Mouse (Mus musculus) frontal cortex, adult 2 months (tissue): ENCODE data around the gene Hist1h2bp. TPM values are rescaled to one million over a fixed set of nuclear protein-coding genes. Genes with fewer than 3 reads are reported as not detected.
"Not testable (repeated sequence)": the region's sequence is repeated elsewhere in the genome, so short reads cannot be mapped to it uniquely, and the experiment has no call there.

Source experiments
- DNase-seq, 2 experiments: peaks; one replicate each; pipeline ENCODE4 v3.0.0; 2022; ENCODE audit warnings: low spot score in 1 of 2; ENCODE audit errors: extremely low spot score in 1 of 2
- polyA plus RNA-seq: library from polyadenylated mRNA; depleted of rRNA; stranded (reverse); fragments of >200 nt; gene quantifications from 2 replicates; pipeline ENCODE4 v1.2.3, GENCODE M21; 2012; rRNA removed

Hist1h2bp gene
- polyA plus RNA-seq, 1 experiment, result 0.32 TPM

DNA sequence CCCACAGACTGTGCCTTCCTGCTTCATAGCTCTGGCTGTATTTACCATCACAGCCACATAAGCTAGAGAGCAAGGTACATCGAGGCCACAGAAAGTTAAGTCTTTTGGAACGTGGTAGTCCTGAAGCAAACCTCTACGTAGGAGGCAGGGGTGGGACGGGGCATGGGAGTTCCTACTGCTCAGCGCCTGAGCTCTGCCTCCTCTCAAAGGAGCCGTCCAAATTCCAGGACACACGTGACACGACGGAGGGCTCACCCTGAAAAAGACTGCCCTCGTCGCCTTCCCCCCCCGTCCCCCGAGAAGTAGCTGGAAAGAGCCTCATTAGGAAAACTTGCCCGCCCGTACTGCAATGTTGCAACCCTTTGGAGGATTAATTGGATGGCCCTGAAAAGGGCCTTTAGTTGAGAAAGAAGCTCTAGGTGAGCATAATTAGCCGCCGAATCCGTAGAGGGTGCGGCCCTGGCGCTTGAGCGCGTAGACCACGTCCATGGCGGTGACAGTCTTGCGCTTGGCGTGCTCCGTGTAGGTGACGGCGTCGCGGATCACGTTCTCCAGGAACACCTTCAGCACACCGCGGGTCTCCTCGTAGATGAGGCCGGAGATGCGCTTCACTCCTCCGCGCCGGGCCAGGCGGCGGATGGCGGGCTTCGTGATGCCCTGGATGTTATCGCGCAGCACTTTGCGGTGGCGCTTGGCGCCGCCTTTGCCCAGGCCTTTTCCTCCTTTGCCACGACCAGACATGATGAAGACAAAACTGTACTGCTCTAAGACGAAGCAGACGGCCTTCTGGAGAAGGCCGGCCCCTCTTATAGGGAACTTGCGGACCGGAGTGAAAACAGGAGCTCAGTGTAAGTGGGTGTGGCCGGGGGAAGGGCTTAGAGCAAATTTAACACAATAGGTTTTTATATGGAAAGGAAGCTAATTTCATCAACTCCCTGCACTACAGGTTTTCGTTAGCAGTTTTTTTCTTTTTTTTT is 44.4 kb downstream of the Hist1h2bp start, which contains the start of gene Hist1h4n:
Gene Hist1h4n (minus strand): TSS at position 779 of the 977 bp plus-strand sequence.
- DNase-seq, result peak in 1 of 2 experiments; percentile 60

DNA sequence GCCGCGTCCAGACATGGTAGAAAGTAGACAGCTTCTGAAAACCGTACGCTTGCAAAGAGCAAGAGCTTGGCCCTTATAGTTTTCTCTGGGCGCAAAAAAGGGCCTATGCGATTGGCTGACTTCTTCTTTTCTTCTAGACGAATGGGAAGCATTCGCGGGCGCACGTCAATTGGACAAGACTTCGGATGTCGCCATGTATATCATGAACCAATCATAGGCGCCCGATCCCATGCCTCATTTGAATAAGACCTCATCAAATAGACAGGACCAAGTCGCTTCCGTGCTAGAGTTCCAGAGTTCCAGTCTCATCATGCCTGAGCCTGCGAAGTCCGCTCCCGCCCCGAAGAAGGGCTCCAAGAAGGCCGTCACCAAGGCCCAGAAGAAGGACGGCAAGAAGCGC is 46.2 kb downstream of the Hist1h2bp start, which contains the start of the genes Hist1h2ap and Hist1h2br:
Gene Hist1h2ap (minus strand): TSS at position 47 of the 400 bp plus-strand sequence.
Gene Hist1h2br (plus strand): TSS at position 283 of the 400 bp plus-strand sequence.
- DNase-seq, result not testable (repeated sequence)

Other genes starting within 250 kb of the Hist1h2bp start
- not detected in 2 replicates for gene Olfr1366, start 244.7 kb upstream of the Hist1h2bp start, polyA plus RNA-seq
- gene Olfr1535, start 227.6 kb upstream of the Hist1h2bp start, polyA plus RNA-seq, result not detected in 2 replicates
- gene Olfr1364, start 205.7 kb upstream of the Hist1h2bp start, polyA plus RNA-seq, result 0.29 TPM in 1 of 2 replicates, not detected in the other
- gene Olfr1362, start 173.4 kb upstream of the Hist1h2bp start, polyA plus RNA-seq, result not detected in 2 replicates
- not detected in 2 replicates for gene Olfr11, start 144.9 kb upstream of the Hist1h2bp start, polyA plus RNA-seq
- gene Olfr1361, start 124.1 kb upstream of the Hist1h2bp start, polyA plus RNA-seq, result not detected in 2 replicates
- not detected in 2 replicates for gene Olfr1360, start 110.1 kb upstream of the Hist1h2bp start, polyA plus RNA-seq
- gene Olfr1359, start 89.3 kb upstream of the Hist1h2bp start, polyA plus RNA-seq, result not detected in 2 replicates
- not detected in 2 replicates for gene Hist1h2bl, start 71.3 kb upstream of the Hist1h2bp start, polyA plus RNA-seq
- 1.2 and 1.5 TPM in 2 replicates for gene Hist1h2ai, start 71.0 kb upstream of the Hist1h2bp start, polyA plus RNA-seq
- 1.8 TPM in 2 replicates for gene Hist1h3h, start 69.8 kb upstream of the Hist1h2bp start, polyA plus RNA-seq
- 0.52 and 0.80 TPM in 2 replicates for gene Hist1h2bm, start 65.4 kb upstream of the Hist1h2bp start, polyA plus RNA-seq
- 3.3 and 4.1 TPM in 2 replicates for gene Hist1h4j, start 52.4 kb upstream of the Hist1h2bp start, polyA plus RNA-seq
- gene Hist1h4k, start 37.0 kb upstream of the Hist1h2bp start, polyA plus RNA-seq, result 12.6 and 16.6 TPM in 2 replicates
- 1.1 and 1.7 TPM in 2 replicates for gene Hist1h2ak, start 33.6 kb upstream of the Hist1h2bp start, polyA plus RNA-seq
- 0.82 and 1.9 TPM in 2 replicates for gene Hist1h2bn, start 33.3 kb upstream of the Hist1h2bp start, polyA plus RNA-seq
- 0.18 and 0.71 TPM in 2 replicates for gene Hist1h1b, start 6.8 kb upstream of the Hist1h2bp start, polyA plus RNA-seq
- gene Hist1h3i, start 4.1 kb upstream of the Hist1h2bp start, polyA plus RNA-seq, result 3.1 and 4.5 TPM in 2 replicates
- gene Hist1h2an, start 243 bp upstream of the Hist1h2bp start, polyA plus RNA-seq, result not detected in 2 replicates
- 1.5 and 1.9 TPM in 2 replicates for gene Hist1h2bq, start 22.7 kb downstream of the Hist1h2bp start, polyA plus RNA-seq
- gene Hist1h2ao, start 23.0 kb downstream of the Hist1h2bp start, polyA plus RNA-seq, result not detected in 2 replicates
- gene Hist1h4m, start 24.3 kb downstream of the Hist1h2bp start, polyA plus RNA-seq, result not detected in 2 replicates
- gene Hist1h4n, start 44.7 kb downstream of the Hist1h2bp start, polyA plus RNA-seq, result 12.0 and 12.7 TPM in 2 replicates
- gene Hist1h2ap, start 46.0 kb downstream of the Hist1h2bp start, polyA plus RNA-seq, result 3.5 and 3.9 TPM in 2 replicates
- 0.21 and 0.96 TPM in 2 replicates for gene Hist1h2br, start 46.3 kb downstream of the Hist1h2bp start, polyA plus RNA-seq
- 2.2 and 2.6 TPM in 2 replicates for gene Zfp184, start 157.6 kb downstream of the Hist1h2bp start, polyA plus RNA-seq
- gene Pom121l2, start 193.7 kb downstream of the Hist1h2bp start, polyA plus RNA-seq, result not detected in 2 replicates
- 0.56 and 1.4 TPM in 2 replicates for gene Prss16, start 222.3 kb downstream of the Hist1h2bp start, polyA plus RNA-seq
- 0.80 TPM in 1 of 2 replicates, not detected in the other for gene Hist1h2ah, start 248.1 kb downstream of the Hist1h2bp start, polyA plus RNA-seq
- gene Hist1h2bk, start 248.4 kb downstream of the Hist1h2bp start, polyA plus RNA-seq, result 0.36 and 0.65 TPM in 2 replicates